ENCODE assay signal across 13 mouse cellular contexts in genomic region chr3:131524210-131524609, GRCm38 (mm10). TPM values are rescaled to one million over a fixed set of nuclear protein-coding genes. Genes with fewer than 3 reads are reported as not detected.
DNase-seq lines count a peak whose midpoint lies in the region; ATAC-seq lines count a peak whose summit lies in the region.
"Had no signal": no experiment of that assay in that cellular context is flagged by ENCODE, and none has a peak within 500 bp of the region (broad histone marks: within the 10 kb centered on the region; RNA-seq: fewer than 3 reads in every experiment).

No protein-coding gene starts in this region.

- ATAC-seq in granulocyte monocyte progenitor cell, adult 5-6 weeks (replicated peaks; ENCODE audit: poor library complexity, severe bottlenecking): peak; percentile 67
- peak; percentile 52 for ATAC-seq in megakaryocyte progenitor cell, adult 5-6 weeks (replicated peaks; ENCODE audit: poor library complexity)
- ATAC-seq: activated CD4-positive, CD25-positive, alpha-beta regulatory T cell, adult 4 months; CD4-positive, CD25-positive, alpha-beta regulatory T cell, adult 4 months; forebrain, embryonic 14.5 days had no signal

- DNase-seq in 416B (ENCODE audit: low read depth) (peak; percentile 13), NIH3T3 (ENCODE audit: low read depth) (peak; percentile 23)
- DNase-seq in urinary bladder, postnatal 10 days (ENCODE audit: low spot score): no peak
- no peak for DNase-seq in T-cell, adult 2 months (ENCODE audit: low spot score)
- DNase-seq in ovary, postnatal 10 days (ENCODE audit: low spot score): no peak
- no peak for DNase-seq in urinary bladder, postnatal 4 days (ENCODE audit: low spot score in 2 of 2)
- DNase-seq: cerebellum, adult 11-12 months had no signal

RNA-seq across cellular contexts. Expression of gene Sgms2, which starts 33.0 kb away (rescaled TPM):
- 35.8 and 38.3 TPM in 2 replicates for total RNA-seq in granulocyte monocyte progenitor cell, adult 5-6 weeks (2014; fragmentation: Nextera tagmentation)
- 46.4 and 53.1 TPM in 2 replicates for total RNA-seq in granulocyte monocyte progenitor cell, adult 5-6 weeks (2017)
- 74.7 and 77.2 TPM in 2 replicates for total RNA-seq in megakaryocyte progenitor cell, adult 5-6 weeks (2015)
- total RNA-seq in megakaryocyte progenitor cell, adult 5-6 weeks (2017): 34.3 and 38.6 TPM in 2 replicates
- total RNA-seq: CH12.LX had no signal

RNA-seq across cellular contexts. Expression of gene Papss1, which starts 40.4 kb away (rescaled TPM):
- total RNA-seq in granulocyte monocyte progenitor cell, adult 5-6 weeks (2014; fragmentation: Nextera tagmentation): 15.4 and 19.6 TPM in 2 replicates
- 25.3 and 29.0 TPM in 2 replicates for total RNA-seq in granulocyte monocyte progenitor cell, adult 5-6 weeks (2017)
- 17.1 and 19.3 TPM in 2 replicates for total RNA-seq in megakaryocyte progenitor cell, adult 5-6 weeks (2015)
- 25.8 and 27.6 TPM in 2 replicates for total RNA-seq in megakaryocyte progenitor cell, adult 5-6 weeks (2017)

Comparison
In these comparisons a context has a peak if more than half of its experiments do, and no peak if none do; other contexts are left out.
1. DNase-seq: peak in 416B (single experiment) and NIH3T3 (single experiment); none in urinary bladder, postnatal 10 days (single experiment), T-cell, adult 2 months (single experiment), ovary, postnatal 10 days (single experiment) and urinary bladder, postnatal 4 days (0 of 2).